18 mouse cellular contexts compared by ENCODE assay signal in genomic region chr14:74638071-74638470, GRCm38 (mm10). TPM values are rescaled to one million over a fixed set of nuclear protein-coding genes. Genes with fewer than 3 reads are reported as not detected.
DNase-seq lines count a peak whose midpoint lies in the region; ATAC-seq and TF ChIP-seq lines count a peak whose summit lies in the region.
"Had no signal": no experiment of that assay in that cellular context is flagged by ENCODE, and none has a peak within 500 bp of the region (broad histone marks: within the 10 kb centered on the region; RNA-seq: fewer than 3 reads in every experiment).

No protein-coding gene starts in this region.

- peak; percentile 11 for DNase-seq in embryo, embryonic 10 days (ENCODE audit: low spot score)
- no peak for DNase-seq in embryo, embryonic 9.5 days (ENCODE audit: extremely low spot score)
- DNase-seq in kidney, postnatal 10 days: peak; percentile 21
- DNase-seq in kidney, adult 11 months: no peak
- DNase-seq in 416B (ENCODE audit: low read depth): peak; percentile 60
- no peak for DNase-seq in Patski (ENCODE audit: low read depth, low spot score)
- no peak for DNase-seq in thymus, adult 2 months
- DNase-seq: adrenal gland, postnatal 14 days; gastrocnemius, postnatal 14 days; right cerebral cortex, postnatal 4 days; thymus, postnatal 36 days had no signal

- no peak for TF ChIP-seq POLR2A in thymus, adult 2 months (IDR thresholded peaks at IDR 0.05; ENCODE audit: control insufficient read depth, extremely low read depth, insufficient read depth, low read length, poor library complexity)

- CTCF ChIA-PET in Patski (lab: Charles Lee): no interaction called here

- in situ Hi-C loops in Patski (cut with MboI; ENCODE audit: low pct_unique_long_range_greater_than_20kb): no loop called here

- POLR2A ChIA-PET in Patski (lab: Charles Lee): no interaction called here

- ATAC-seq in Patski: no peak
- no peak for ATAC-seq in erythroblast, adult 5-6 weeks (replicated peaks; ENCODE audit: low FRiP score, poor library complexity, severe bottlenecking)
- ATAC-seq: hindbrain, postnatal 0 days had no signal

- H3K4me3 ChIP-seq in thymus, adult 2 months (ENCODE audit: control insufficient read depth, insufficient read depth, low read length): no peak overlapping the region
- H3K4me3 ChIP-seq: embryonic facial prominence, embryonic 12.5 days; forebrain, embryonic 12.5 days; heart, embryonic 15.5 days; stomach, embryonic 15.5 days had no signal

- H3K4me1 ChIP-seq in thymus, adult 2 months (replicated peaks; ENCODE audit: control insufficient read depth, insufficient read depth, low read length): peaks cover 4% of the 10 kb centered on the region; the same call in 1 of the 2 replicates

- 98% methylated on average over 4 of the region's 4 CpGs for WGBS in thymus, adult 2 months

- TF ChIP-seq CTCF in Patski (IDR thresholded peaks at IDR 0.05): peak; percentile 34
- no peak for TF ChIP-seq CTCF in thymus, adult 2 months (IDR thresholded peaks at IDR 0.05; ENCODE audit: borderline replicate concordance, control insufficient read depth, extremely low read depth, insufficient read depth, low read length, poor library complexity)

- no peak overlapping the region for H3K27ac ChIP-seq in thymus, adult 2 months (ENCODE audit: control insufficient read depth, insufficient read depth, low read length)
- H3K27ac ChIP-seq: embryonic facial prominence, embryonic 12.5 days; forebrain, embryonic 12.5 days; heart, embryonic 15.5 days; hindbrain, postnatal 0 days; stomach, embryonic 15.5 days had no signal

- no peaks in the 10 kb centered on the region for H3K27me3 ChIP-seq in Patski
- peaks cover 3% of the 10 kb centered on the region; the same call in 1 of the 2 replicates for H3K27me3 ChIP-seq in thymus, adult 2 months (ENCODE audit: control insufficient read depth, insufficient read depth, low read length)
- H3K27me3 ChIP-seq: heart, embryonic 15.5 days had no signal

- no peaks in the 10 kb centered on the region for H3K36me3 ChIP-seq in thymus, adult 2 months (ENCODE audit: control insufficient read depth, insufficient read depth, low read length)
- H3K36me3 ChIP-seq: embryonic facial prominence, embryonic 12.5 days; forebrain, embryonic 12.5 days; heart, embryonic 15.5 days; stomach, embryonic 15.5 days had no signal

RNA-seq across cellular contexts. Expression of gene Htr2a, which starts 2.6 kb away (rescaled TPM):
- 0.68 TPM for polyA plus RNA-seq in Patski (2021)
- not detected in 2 replicates for total RNA-seq in erythroblast, adult 5-6 weeks (2015; ENCODE audit: low replicate concordance)
- total RNA-seq in erythroblast, adult 5-6 weeks (2017; ENCODE audit: low replicate concordance): 0.09 and 0.42 TPM in 2 replicates
- 0.05 and 0.06 TPM in 2 replicates for polyA plus RNA-seq in thymus, adult 2 months (2012; rRNA removed)
- polyA plus RNA-seq: liver, adult 2 months had no signal

Comparison
In these comparisons a context has a peak if more than half of its experiments do, and no peak if none do; other contexts are left out.
1. DNase-seq: peak in embryo, embryonic 10 days (single experiment), kidney, postnatal 10 days (single experiment) and 416B (single experiment); none in embryo, embryonic 9.5 days (single experiment), kidney, adult 11 months (single experiment), Patski (single experiment) and thymus, adult 2 months (single experiment).